Comparison of ENCODE assay signal across 10 mouse cellular contexts in genomic region chr6:124425042-124425441, GRCm38 (mm10). TPM values are rescaled to one million over a fixed set of nuclear protein-coding genes. Genes with fewer than 3 reads are reported as not detected.
A peak's percentile ranks its signal among the peaks of the same experiment; 100 is the strongest.
DNase-seq lines count a peak whose midpoint lies in the region; ATAC-seq and TF ChIP-seq lines count a peak whose summit lies in the region.
"Not testable (repeated sequence)": the region's sequence is repeated elsewhere in the genome, so short reads cannot be mapped to it uniquely, and the experiment has no call there.
"Had no signal": no experiment of that assay in that cellular context is flagged by ENCODE, and none has a peak within 500 bp of the region (broad histone marks: within the 10 kb centered on the region; RNA-seq: fewer than 3 reads in every experiment).

No protein-coding gene starts in this region.

- not testable (repeated sequence) for H3K27me3 ChIP-seq in E14TG2a.4 (ENCODE audit: insufficient read depth, low read length); intestine, embryonic 16.5 days (replicated peaks; ENCODE audit: control insufficient read depth, insufficient read depth, low read length); liver, embryonic 13.5 days; lung, postnatal 0 days (replicated peaks; ENCODE audit: insufficient read depth, low read length)

- peak; percentile 69 for ATAC-seq in intestine, embryonic 16.5 days
- peak; percentile 51; the same call in 1 of the 2 replicates for ATAC-seq in liver, embryonic 13.5 days (ENCODE audit: low read depth)
- peak; percentile 52 for ATAC-seq in lung, postnatal 0 days
- ATAC-seq in megakaryocyte-erythroid progenitor cell, adult 5-6 weeks (replicated peaks; ENCODE audit: low FRiP score, low TSS enrichment, poor library complexity, severe bottlenecking), result peak; percentile 32

- peak; percentile 62 for DNase-seq in ZHBTc4 (ENCODE audit: low read depth, low spot score)
- peak; percentile 41 for DNase-seq in kidney, postnatal 14 days
- DNase-seq in liver, embryonic 13.5 days, result peak; percentile 58
- not testable (repeated sequence) for DNase-seq in lung, postnatal 0 days (ENCODE audit: low spot score)
- peak; percentile 33 for DNase-seq in thymus, postnatal 14 days

- not testable (repeated sequence) for TF ChIP-seq CTCF in E14TG2a.4 (conservative IDR thresholded peaks at IDR 0.05; ENCODE audit: low read length); lung, postnatal 0 days (IDR thresholded peaks at IDR 0.05)

- TF ChIP-seq EP300 in lung, postnatal 0 days (IDR thresholded peaks at IDR 0.05), result not testable (repeated sequence)

- H3K36me3 ChIP-seq in E14TG2a.4 (ENCODE audit: insufficient read depth, low read length); intestine, embryonic 16.5 days (ENCODE audit: control insufficient read depth, insufficient read depth, low read length); liver, embryonic 13.5 days; lung, postnatal 0 days (ENCODE audit: insufficient read depth, low read length): not testable (repeated sequence)

- H3K4me1 ChIP-seq in E14TG2a.4 (replicated peaks; ENCODE audit: low read depth, low read length), result peaks cover 59% of the 10 kb centered on the region
- H3K4me1 ChIP-seq in intestine, embryonic 16.5 days (ENCODE audit: control insufficient read depth, insufficient read depth, low read length); lung, postnatal 0 days (ENCODE audit: insufficient read depth, low read depth, low read length): not testable (repeated sequence)
- H3K4me1 ChIP-seq in liver, embryonic 13.5 days (replicated peaks), result peaks cover 23% of the 10 kb centered on the region

- H3K4me2 ChIP-seq in intestine, embryonic 16.5 days (ENCODE audit: low read depth, low read length); lung, postnatal 0 days (replicated peaks; ENCODE audit: low read depth, low read length): not testable (repeated sequence)
- H3K4me2 ChIP-seq in liver, embryonic 13.5 days, result peak overlapping the region; percentile 32; the same call in 1 of the 2 replicates

- H3K9me3 ChIP-seq in E14TG2a.4 (ENCODE audit: low read length); intestine, embryonic 16.5 days (ENCODE audit: control insufficient read depth, low read length); liver, embryonic 13.5 days (replicated peaks); lung, postnatal 0 days (ENCODE audit: low read length): not testable (repeated sequence)

- WGBS in intestine, embryonic 16.5 days, result 56% methylated on average over 7 of the region's 7 CpGs
- WGBS in liver, embryonic 13.5 days (ENCODE audit: insufficient replicate concordance), result 27% methylated on average over 7 of the region's 7 CpGs
- 44% methylated on average over 7 of the region's 7 CpGs for WGBS in lung, postnatal 0 days

- H3K27ac ChIP-seq in intestine, embryonic 16.5 days (ENCODE audit: low read length); lung, postnatal 0 days (ENCODE audit: low read length): not testable (repeated sequence)
- H3K27ac ChIP-seq in liver, embryonic 13.5 days, result peak overlapping the region; percentile 13; the same call in 1 of the 2 replicates

- peak overlapping the region; percentile 24; the same call in 1 of the 2 replicates for H3K4me3 ChIP-seq in E14TG2a.4 (replicated peaks; ENCODE audit: low read length)
- not testable (repeated sequence) for H3K4me3 ChIP-seq in intestine, embryonic 16.5 days (ENCODE audit: low read length); liver, embryonic 13.5 days (replicated peaks); lung, postnatal 0 days (ENCODE audit: low read depth, low read length)

- H3K9ac ChIP-seq in intestine, embryonic 16.5 days (ENCODE audit: low read depth, low read length); liver, embryonic 13.5 days; lung, postnatal 0 days (replicated peaks; ENCODE audit: low read depth): not testable (repeated sequence)

RNA-seq across cellular contexts. Expression of gene Pex5, which starts 10.2 kb away (rescaled TPM):
- 47.4 and 48.5 TPM in 2 replicates for polyA plus RNA-seq in intestine, embryonic 16.5 days (2015; fragmentation: Nextera tagmentation; extraction: Ambion mirVana)
- 20.6 and 23.0 TPM in 2 replicates for polyA plus RNA-seq in liver, embryonic 13.5 days (2015; fragmentation: Nextera tagmentation; extraction: Ambion mirVana)
- polyA plus RNA-seq in lung, postnatal 0 days (2015; fragmentation: Nextera tagmentation; extraction: Ambion mirVana), result 28.5 and 29.2 TPM in 2 replicates
- 38.9 and 54.0 TPM in 2 replicates for total RNA-seq in megakaryocyte-erythroid progenitor cell, adult 5-6 weeks (2014; fragmentation: Nextera tagmentation)
- total RNA-seq in megakaryocyte-erythroid progenitor cell, adult 5-6 weeks (2017), result 25.7 and 33.0 TPM in 2 replicates

RNA-seq across cellular contexts. Expression of gene Clstn3, which starts 39.6 kb away (rescaled TPM):
- polyA plus RNA-seq in intestine, embryonic 16.5 days (2015; fragmentation: Nextera tagmentation; extraction: Ambion mirVana), result 3.5 and 4.1 TPM in 2 replicates
- polyA plus RNA-seq in liver, embryonic 13.5 days (2015; fragmentation: Nextera tagmentation; extraction: Ambion mirVana), result 2.9 and 3.9 TPM in 2 replicates
- polyA plus RNA-seq in lung, postnatal 0 days (2015; fragmentation: Nextera tagmentation; extraction: Ambion mirVana), result 0.31 and 0.88 TPM in 2 replicates
- total RNA-seq in megakaryocyte-erythroid progenitor cell, adult 5-6 weeks (2014; fragmentation: Nextera tagmentation), result 11.5 and 18.4 TPM in 2 replicates
- total RNA-seq in megakaryocyte-erythroid progenitor cell, adult 5-6 weeks (2017), result 7.5 and 19.9 TPM in 2 replicates
- total RNA-seq: monocyte, adult 5-6 weeks had no signal
- polyA plus RNA-seq: inflammation-experienced regulatory T-cells, adult 6 months had no signal
